Mouse (Mus musculus): ENCODE results near the gene Galntl5. TPM values are rescaled to one million over a fixed set of nuclear protein-coding genes. Genes with fewer than 3 reads are reported as not detected.
A peak's percentile ranks its signal among the peaks of the same experiment; 100 is the strongest.

The Galntl5 gene
- polyA plus RNA-seq, 1 experiment = not detected

DNA sequence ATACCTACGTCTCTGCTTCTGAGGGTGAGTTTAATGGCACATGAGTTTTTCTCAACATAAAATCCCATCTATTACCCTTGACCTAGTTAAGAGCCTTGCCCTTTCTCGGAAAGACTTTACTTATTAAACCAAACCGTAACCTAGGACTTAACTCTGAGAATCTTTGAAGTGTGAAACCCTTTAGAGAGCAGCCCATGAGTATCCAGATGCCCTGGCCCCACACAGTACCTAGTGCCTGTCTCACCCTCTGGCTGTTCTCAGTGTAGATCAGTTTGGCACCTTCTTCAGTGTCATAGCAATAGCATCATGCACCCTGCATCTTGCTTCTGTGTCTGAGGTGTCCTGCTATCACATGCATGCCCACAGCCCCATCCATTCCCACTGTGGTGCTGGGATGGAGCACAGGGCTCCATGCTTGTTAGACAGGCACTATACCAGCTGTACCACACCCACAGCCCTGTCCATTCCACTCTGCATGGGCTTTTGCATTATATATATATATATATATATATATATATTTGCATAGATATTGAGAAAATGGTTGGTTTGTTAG lies 1.2 kb upstream of the Galntl5 start:
- H3K27me3 ChIP-seq (ENCODE audit: control insufficient read depth, insufficient read depth, low read length, poor library complexity, severe bottlenecking) = no peaks in the 10 kb centered on the region
- no peak overlapping the region for H3K27ac ChIP-seq (ENCODE audit: insufficient read depth, low read length)
- no peak overlapping the region for H3K4me3 ChIP-seq (ENCODE audit: low read depth, low read length)
- H3K9me3 ChIP-seq (replicated peaks; ENCODE audit: control insufficient read depth, insufficient read depth, low read length, poor library complexity, severe bottlenecking) = no peaks in the 10 kb centered on the region
- no peak for TF ChIP-seq CTCF (IDR thresholded peaks at IDR 0.05; ENCODE audit: low read depth, low read length)
- no peak for TF ChIP-seq EP300 (IDR thresholded peaks at IDR 0.05; ENCODE audit: insufficient read depth, low read depth, low read length)
- TF ChIP-seq POLR2A (IDR thresholded peaks at IDR 0.05; ENCODE audit: insufficient read depth, low read length) = no peak
- no peaks in the 10 kb centered on the region for H3K4me1 ChIP-seq (ENCODE audit: control insufficient read depth, insufficient read depth, low read length)
- no peak overlapping the region for H3K9ac ChIP-seq (ENCODE audit: low read depth, poor library complexity, severe bottlenecking)
- H3K36me3 ChIP-seq (ENCODE audit: control insufficient read depth, insufficient read depth, low read length, poor library complexity, severe bottlenecking) = no peaks in the 10 kb centered on the region

DNA sequence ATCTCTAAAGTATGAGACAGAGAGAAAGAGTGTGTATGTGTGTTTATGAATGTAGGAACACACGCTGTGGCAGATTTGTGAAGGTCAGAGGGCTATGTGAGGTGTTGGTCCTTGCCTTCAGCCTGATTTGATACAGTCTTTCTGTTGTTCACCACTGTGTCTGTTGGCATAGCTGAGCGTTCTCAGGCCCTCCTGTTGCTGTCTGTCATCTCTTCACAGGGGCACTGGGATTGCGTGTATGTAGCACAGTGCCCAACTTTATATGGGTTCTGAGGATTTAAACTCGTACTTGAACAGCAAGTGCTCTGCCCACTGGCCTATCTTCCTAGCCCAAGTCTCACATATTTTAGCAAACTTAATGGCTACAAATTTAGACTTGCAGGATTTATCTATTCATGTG lies 2.3 kb downstream of the Galntl5 start:
- Histone ChIP-seq H3K9ac (ENCODE audit: low read depth, poor library complexity, severe bottlenecking) (no peak overlapping the region), H3K4me1 (ENCODE audit: control insufficient read depth, insufficient read depth, low read length) (no peaks in the 10 kb centered on the region), H3K27ac (ENCODE audit: insufficient read depth, low read length) (no peak overlapping the region), H3K36me3 (ENCODE audit: control insufficient read depth, insufficient read depth, low read length, poor library complexity, severe bottlenecking) (no peaks in the 10 kb centered on the region), H3K4me3 (ENCODE audit: low read depth, low read length) (no peak overlapping the region), H3K27me3 (ENCODE audit: control insufficient read depth, insufficient read depth, low read length, poor library complexity, severe bottlenecking) (no peaks in the 10 kb centered on the region), H3K9me3 (replicated peaks; ENCODE audit: control insufficient read depth, insufficient read depth, low read length, poor library complexity, severe bottlenecking) (no peaks in the 10 kb centered on the region)
- no peak for TF ChIP-seq CTCF (IDR thresholded peaks at IDR 0.05; ENCODE audit: low read depth, low read length)
- no peak for TF ChIP-seq POLR2A (IDR thresholded peaks at IDR 0.05; ENCODE audit: insufficient read depth, low read length)
- no peak for TF ChIP-seq EP300 (IDR thresholded peaks at IDR 0.05; ENCODE audit: insufficient read depth, low read depth, low read length)

DNA sequence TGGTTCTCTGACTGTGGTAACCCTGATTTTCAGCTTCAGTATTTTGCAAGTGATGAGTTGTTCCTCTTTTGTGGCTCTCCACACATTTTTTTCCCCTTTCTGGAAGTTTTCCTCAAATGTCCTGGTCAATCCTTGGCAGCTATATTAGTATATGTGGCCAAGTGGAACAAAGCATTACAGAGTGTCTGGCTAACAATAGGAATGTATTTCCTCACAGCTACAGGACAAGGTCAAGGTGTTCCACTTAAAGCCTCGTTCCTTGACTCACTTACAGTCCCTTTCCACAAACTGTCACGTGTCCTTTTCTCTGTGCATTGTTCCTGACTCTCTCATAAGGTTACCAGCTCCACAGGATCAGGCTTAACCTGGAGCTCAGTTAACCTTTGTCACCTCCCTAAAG lies 3.3 kb downstream of the Galntl5 start:
- Histone ChIP-seq H3K9ac (ENCODE audit: low read depth, poor library complexity, severe bottlenecking) (no peak overlapping the region), H3K27me3 (ENCODE audit: control insufficient read depth, insufficient read depth, low read length, poor library complexity, severe bottlenecking) (no peaks in the 10 kb centered on the region), H3K4me1 (ENCODE audit: control insufficient read depth, insufficient read depth, low read length) (no peaks in the 10 kb centered on the region), H3K4me3 (ENCODE audit: low read depth, low read length) (no peak overlapping the region), H3K36me3 (ENCODE audit: control insufficient read depth, insufficient read depth, low read length, poor library complexity, severe bottlenecking) (no peaks in the 10 kb centered on the region), H3K9me3 (replicated peaks; ENCODE audit: control insufficient read depth, insufficient read depth, low read length, poor library complexity, severe bottlenecking) (no peaks in the 10 kb centered on the region), H3K27ac (ENCODE audit: insufficient read depth, low read length) (no peak overlapping the region)
- TF ChIP-seq EP300 (IDR thresholded peaks at IDR 0.05; ENCODE audit: insufficient read depth, low read depth, low read length) (no peak), POLR2A (IDR thresholded peaks at IDR 0.05; ENCODE audit: insufficient read depth, low read length) (no peak), CTCF (IDR thresholded peaks at IDR 0.05; ENCODE audit: low read depth, low read length) (no peak)

DNA sequence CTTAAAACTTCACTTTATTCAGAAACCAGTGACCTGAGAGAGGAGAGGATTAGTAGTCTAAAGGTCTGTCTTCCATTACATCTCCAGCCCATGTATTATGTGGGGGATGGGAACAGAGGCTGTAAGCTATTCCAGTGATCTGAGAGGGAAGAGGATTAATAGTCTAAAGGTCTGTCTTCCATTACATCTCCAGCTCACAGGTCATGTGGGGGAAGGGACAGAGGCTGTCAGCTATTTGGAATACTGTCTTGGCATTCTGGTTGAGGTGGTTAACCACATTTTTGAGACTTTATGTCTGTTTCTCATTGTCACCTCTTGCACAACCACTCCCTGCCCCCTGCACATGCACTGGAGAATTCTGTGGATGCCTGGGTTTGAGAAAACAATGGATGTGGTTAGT lies 6.5 kb downstream of the Galntl5 start:
- no peaks in the 10 kb centered on the region for H3K36me3 ChIP-seq (ENCODE audit: control insufficient read depth, insufficient read depth, low read length, poor library complexity, severe bottlenecking)
- H3K9me3 ChIP-seq (replicated peaks; ENCODE audit: control insufficient read depth, insufficient read depth, low read length, poor library complexity, severe bottlenecking) = no peaks in the 10 kb centered on the region
- H3K27me3 ChIP-seq (ENCODE audit: control insufficient read depth, insufficient read depth, low read length, poor library complexity, severe bottlenecking) = no peaks in the 10 kb centered on the region
- TF ChIP-seq EP300 (IDR thresholded peaks at IDR 0.05; ENCODE audit: insufficient read depth, low read depth, low read length) (no peak), POLR2A (IDR thresholded peaks at IDR 0.05; ENCODE audit: insufficient read depth, low read length) (no peak), CTCF (IDR thresholded peaks at IDR 0.05; ENCODE audit: low read depth, low read length) (no peak)
- H3K9ac ChIP-seq (ENCODE audit: low read depth, poor library complexity, severe bottlenecking) = no peak overlapping the region
- H3K4me1 ChIP-seq (ENCODE audit: control insufficient read depth, insufficient read depth, low read length) = no peaks in the 10 kb centered on the region
- H3K27ac ChIP-seq (ENCODE audit: insufficient read depth, low read length) = no peak overlapping the region
- H3K4me3 ChIP-seq (ENCODE audit: low read depth, low read length) = no peak overlapping the region

DNA sequence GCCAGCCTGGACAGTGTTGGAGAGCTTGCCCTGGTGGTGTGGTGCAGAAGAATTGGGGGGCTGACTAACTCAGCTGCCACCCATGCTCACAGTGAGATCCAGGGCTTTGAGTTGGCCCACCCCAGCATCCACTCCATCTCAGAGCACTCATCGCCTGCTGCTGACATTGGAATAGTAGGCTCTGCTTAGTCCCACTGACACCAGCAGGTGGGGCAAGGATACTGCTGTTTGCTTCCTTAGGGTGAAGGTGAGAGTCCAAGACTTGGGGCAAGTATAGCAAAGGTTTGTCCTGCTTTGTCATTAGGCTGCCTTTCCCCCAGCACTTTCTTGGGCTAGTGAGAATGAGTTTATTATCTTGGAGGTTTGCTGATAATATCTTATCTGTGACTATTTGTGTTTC lies 7.5 kb downstream of the Galntl5 start:
- no peak for TF ChIP-seq POLR2A (IDR thresholded peaks at IDR 0.05; ENCODE audit: insufficient read depth, low read length)
- TF ChIP-seq EP300 (IDR thresholded peaks at IDR 0.05; ENCODE audit: insufficient read depth, low read depth, low read length) = no peak
- peak; percentile 65 for TF ChIP-seq CTCF (IDR thresholded peaks at IDR 0.05; ENCODE audit: low read depth, low read length)
- no peaks in the 10 kb centered on the region for H3K27me3 ChIP-seq (ENCODE audit: control insufficient read depth, insufficient read depth, low read length, poor library complexity, severe bottlenecking)
- H3K4me1 ChIP-seq (ENCODE audit: control insufficient read depth, insufficient read depth, low read length) = no peaks in the 10 kb centered on the region
- no peaks in the 10 kb centered on the region for H3K9me3 ChIP-seq (replicated peaks; ENCODE audit: control insufficient read depth, insufficient read depth, low read length, poor library complexity, severe bottlenecking)
- H3K36me3 ChIP-seq (ENCODE audit: control insufficient read depth, insufficient read depth, low read length, poor library complexity, severe bottlenecking) = no peaks in the 10 kb centered on the region
- H3K9ac ChIP-seq (ENCODE audit: low read depth, poor library complexity, severe bottlenecking) = no peak overlapping the region
- no peak overlapping the region for H3K27ac ChIP-seq (ENCODE audit: insufficient read depth, low read length)
- H3K4me3 ChIP-seq (ENCODE audit: low read depth, low read length) = no peak overlapping the region

DNA sequence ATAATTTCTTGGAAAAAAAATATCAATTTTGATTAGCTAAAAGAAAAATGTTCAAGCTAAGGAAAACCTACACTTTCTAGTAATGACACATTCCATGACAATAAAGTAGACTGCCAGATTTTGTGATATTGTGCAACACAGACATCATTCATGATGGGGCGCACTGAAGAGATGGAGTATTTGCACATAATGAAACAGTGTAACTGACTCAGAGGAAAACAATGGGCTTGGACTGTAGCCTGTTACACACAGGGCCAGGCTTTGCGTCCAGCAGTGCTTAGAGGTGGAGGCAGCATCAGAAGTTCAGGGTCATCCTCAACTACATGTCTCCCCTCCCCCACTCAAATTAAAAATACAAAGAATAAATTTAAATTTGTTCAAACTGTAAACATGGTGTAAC lies 9.3 kb downstream of the Galntl5 start:
- TF ChIP-seq CTCF (IDR thresholded peaks at IDR 0.05; ENCODE audit: low read depth, low read length) = no peak
- TF ChIP-seq EP300 (IDR thresholded peaks at IDR 0.05; ENCODE audit: insufficient read depth, low read depth, low read length) = no peak
- TF ChIP-seq POLR2A (IDR thresholded peaks at IDR 0.05; ENCODE audit: insufficient read depth, low read length) = no peak
- H3K4me3 ChIP-seq (ENCODE audit: low read depth, low read length) = no peak overlapping the region
- H3K27ac ChIP-seq (ENCODE audit: insufficient read depth, low read length) = no peak overlapping the region
- no peaks in the 10 kb centered on the region for H3K27me3 ChIP-seq (ENCODE audit: control insufficient read depth, insufficient read depth, low read length, poor library complexity, severe bottlenecking)
- no peaks in the 10 kb centered on the region for H3K9me3 ChIP-seq (replicated peaks; ENCODE audit: control insufficient read depth, insufficient read depth, low read length, poor library complexity, severe bottlenecking)
- H3K9ac ChIP-seq (ENCODE audit: low read depth, poor library complexity, severe bottlenecking) = no peak overlapping the region
- no peaks in the 10 kb centered on the region for H3K36me3 ChIP-seq (ENCODE audit: control insufficient read depth, insufficient read depth, low read length, poor library complexity, severe bottlenecking)
- no peaks in the 10 kb centered on the region for H3K4me1 ChIP-seq (ENCODE audit: control insufficient read depth, insufficient read depth, low read length)
